Mouse (Mus musculus) testis, postnatal 10 days (tissue): ENCODE measurements around the gene Wnk1.
A peak's percentile ranks its signal among the peaks of the same experiment; 100 is the strongest.

Experiments used
- DNase-seq: peaks from one replicate; pipeline ENCODE4 v3.0.0; 2021; ENCODE audit warnings: low spot score

The Wnk1 gene

GRCm38 (mm10) chr6:120040557-120040857 is 2.0 kb upstream of the Wnk1 start:
- DNase-seq, result no peak

- DNase-seq, result peak; percentile 82
Measured at GRCm38 (mm10) chr6:120039668-120040556, 1.4 kb upstream of the Wnk1 start.

GRCm38 (mm10) chr6:120039256-120039563 is 738 bp upstream of the Wnk1 start:
- DNase-seq, result peak; percentile 63

GRCm38 (mm10) chr6:120037636-120038365 is 671 bp downstream of the Wnk1 start:
- peak; percentile 81 for DNase-seq

- DNase-seq, result peak; percentile 80
Measured at GRCm38 (mm10) chr6:120037004-120037635, 1.4 kb downstream of the Wnk1 start.

- DNase-seq, result no peak
Measured at GRCm38 (mm10) chr6:120024577-120024976, 13.9 kb downstream of the Wnk1 start.

GRCm38 (mm10) chr6:120023746-120024145 is 14.7 kb downstream of the Wnk1 start:
- no peak for DNase-seq

- no peak for DNase-seq
Measured at GRCm38 (mm10) chr6:120022042-120022441, 16.4 kb downstream of the Wnk1 start.

- DNase-seq, result no peak
Measured at GRCm38 (mm10) chr6:120019697-120020096, 18.8 kb downstream of the Wnk1 start.

GRCm38 (mm10) chr6:120013125-120013524 is 25.3 kb downstream of the Wnk1 start:
- no peak for DNase-seq

- no peak for DNase-seq
Measured at GRCm38 (mm10) chr6:120011440-120011839, 27.0 kb downstream of the Wnk1 start.

GRCm38 (mm10) chr6:120011001-120011400 is 27.5 kb downstream of the Wnk1 start:
- DNase-seq, result no peak

GRCm38 (mm10) chr6:120010535-120010934 is 27.9 kb downstream of the Wnk1 start:
- no peak for DNase-seq

GRCm38 (mm10) chr6:120001718-120002117 is 36.8 kb downstream of the Wnk1 start:
- DNase-seq, result no peak

GRCm38 (mm10) chr6:119996480-119996879 is 42.0 kb downstream of the Wnk1 start:
- no peak for DNase-seq

- DNase-seq, result no peak
Measured at GRCm38 (mm10) chr6:119924235-119925005, 114.1 kb downstream of the Wnk1 start.

GRCm38 (mm10) chr6:119922544-119922943 is 115.9 kb downstream of the Wnk1 start:
- DNase-seq, result no peak

GRCm38 (mm10) chr6:119922136-119922535 is 116.3 kb downstream of the Wnk1 start:
- DNase-seq, result no peak

GRCm38 (mm10) chr6:119918561-119919181 is 119.8 kb downstream of the Wnk1 start:
- DNase-seq, result no peak

GRCm38 (mm10) chr6:119915710-119916109 is 122.8 kb downstream of the Wnk1 start:
- DNase-seq, result no peak

GRCm38 (mm10) chr6:119912046-119912445 is 126.4 kb downstream of the Wnk1 start:
- no peak for DNase-seq

GRCm38 (mm10) chr6:119905461-119905860 is 133.0 kb downstream of the Wnk1 start:
- DNase-seq, result no peak
